Comparison of ENCODE assay signal across 24 mouse cellular contexts in genomic region chr1:40359731-40360130, GRCm38 (mm10).
"Had no signal": no experiment of that assay in that cellular context is flagged by ENCODE, and none has a peak within 500 bp of the region (broad histone marks: within the 10 kb centered on the region; RNA-seq: fewer than 3 reads in every experiment).

No protein-coding gene starts in this region.

- H3K27ac ChIP-seq: kidney, embryonic 15.5 days; limb, embryonic 13.5 days; liver, embryonic 12.5 days; liver, embryonic 15.5 days; lung, embryonic 15.5 days; macrophage; midbrain, embryonic 15.5 days; neural tube, embryonic 12.5 days; neural tube, embryonic 15.5 days; stomach, postnatal 0 days had no signal

- H3K4me3 ChIP-seq: kidney, embryonic 15.5 days; limb, embryonic 13.5 days; liver, embryonic 12.5 days; liver, embryonic 15.5 days; lung, embryonic 15.5 days; megakaryocyte, embryonic 14.5 days; midbrain, embryonic 15.5 days; neural tube, embryonic 12.5 days; neural tube, embryonic 15.5 days had no signal

- H3K36me3 ChIP-seq: kidney, embryonic 15.5 days; limb, embryonic 13.5 days; liver, embryonic 12.5 days; liver, embryonic 15.5 days; lung, embryonic 15.5 days; midbrain, embryonic 15.5 days; neural tube, embryonic 12.5 days; neural tube, embryonic 15.5 days had no signal

- DNase-seq: kidney, adult 11 months; kidney, adult 8-10 months; kidney, postnatal 36 days; left cerebral cortex, postnatal 4 days; liver; lung, adult 18-20 months; lung, postnatal 14 days; right cerebral cortex, adult 18-20 months; right cerebral cortex, postnatal 14 days; right cerebral cortex, postnatal 4 days; thymus, adult 2 months; thymus, postnatal 14 days; thymus, postnatal 4 days had no signal

- H3K9me3 ChIP-seq: kidney, embryonic 15.5 days; limb, embryonic 13.5 days; liver, embryonic 12.5 days; liver, embryonic 15.5 days; lung, embryonic 15.5 days; megakaryocyte, embryonic 14.5 days; midbrain, embryonic 15.5 days; neural tube, embryonic 12.5 days; neural tube, embryonic 15.5 days had no signal

- H3K4me1 ChIP-seq: midbrain, embryonic 15.5 days; neural tube, embryonic 12.5 days had no signal

- H3K27me3 ChIP-seq: kidney, embryonic 15.5 days; liver, embryonic 12.5 days; liver, embryonic 15.5 days; lung, embryonic 15.5 days; midbrain, embryonic 15.5 days; neural tube, embryonic 12.5 days; neural tube, embryonic 15.5 days had no signal
